Mouse (Mus musculus) neural tube, embryonic 11.5 days (tissue): ENCODE results near the gene Rpl27. TPM values are rescaled to one million over a fixed set of nuclear protein-coding genes. Genes with fewer than 3 reads are reported as not detected.
"Not testable (repeated sequence)": the region's sequence is repeated elsewhere in the genome, so short reads cannot be mapped to it uniquely, and the experiment has no call there.

ENCODE experiments used
- ATAC-seq: fragments of 200-750 bp; cut with Nextera tagmentation; 2 replicates; pipeline ENCODE4 v1.8.0; 2017; ENCODE audit warnings: moderate number of reproducible peaks, mild to moderate bottlenecking, moderate TSS enrichment, moderate library complexity; ENCODE audit not compliant: insufficient read depth, low FRiP score, low TSS enrichment
- DNase-seq: peaks from one replicate; pipeline ENCODE4 v3.0.0-alpha.2; 2015; ENCODE audit warnings: low spot score
- H3K27ac ChIP-seq: fragments of 300-500 bp; sonication (generic); 2 replicates; pipeline ENCODE4 v1.5.1; 2014; ENCODE audit warnings: low read depth, mild to moderate bottlenecking, low read length
- H3K27me3 ChIP-seq: fragments of 300-500 bp; sonication (generic); 2 replicates; pipeline ENCODE4 v1.6.1; 2014; ENCODE audit warnings: mild to moderate bottlenecking, low read length, mixed read lengths; ENCODE audit not compliant: control insufficient read depth, insufficient read depth
- H3K36me3 ChIP-seq: fragments of 300-500 bp; sonication (generic); 2 replicates; pipeline ENCODE4 v1.6.1; 2014; ENCODE audit warnings: mild to moderate bottlenecking, low read length, moderate library complexity, mixed read lengths; ENCODE audit not compliant: control insufficient read depth, insufficient read depth
- H3K4me1 ChIP-seq: fragments of 300-500 bp; sonication (generic); 2 replicates; pipeline ENCODE4 v1.6.1; 2014; ENCODE audit warnings: low read length, mixed read lengths; ENCODE audit not compliant: control insufficient read depth, insufficient read depth
- H3K4me2 ChIP-seq: fragments of 300-500 bp; sonication (generic); 2 replicates; pipeline ENCODE4 v1.6.1; 2014; ENCODE audit warnings: low read depth, mild to moderate bottlenecking, moderate library complexity
- H3K4me3 ChIP-seq: fragments of 300-500 bp; sonication (generic); 2 replicates; pipeline ENCODE4 v1.5.1; 2014; ENCODE audit warnings: low read depth, low read length
- H3K9ac ChIP-seq: fragments of 300-500 bp; sonication (generic); 2 replicates; pipeline ENCODE4 v1.6.1; 2014; ENCODE audit warnings: mild to moderate bottlenecking, low read length
- H3K9me3 ChIP-seq: fragments of 300-500 bp; sonication (generic); 2 replicates; pipeline ENCODE4 v1.6.1; 2016; ENCODE audit warnings: low read length; ENCODE audit not compliant: control insufficient read depth
- WGBS: fragments of 180-500 bp; shearing (Covaris S2); extraction: QIAGEN DNeasy Blood & Tissue Kit; methylation state at CpG from one replicate; pipeline ENCODE4 v1.1.7; 2014; 5-methylcytosine and 5-hydroxymethylcytosine counted together
- polyA plus RNA-seq: library from polyadenylated mRNA; unstranded; fragments of >200 nt; fragmentation: Nextera tagmentation; extraction: Ambion mirVana; gene quantifications from 2 replicates; pipeline ENCODE4 v1.2.1, GENCODE M21; 2014

Rpl27 gene
- polyA plus RNA-seq, 1 experiment from 2014 or later: 389 TPM

DNA sequence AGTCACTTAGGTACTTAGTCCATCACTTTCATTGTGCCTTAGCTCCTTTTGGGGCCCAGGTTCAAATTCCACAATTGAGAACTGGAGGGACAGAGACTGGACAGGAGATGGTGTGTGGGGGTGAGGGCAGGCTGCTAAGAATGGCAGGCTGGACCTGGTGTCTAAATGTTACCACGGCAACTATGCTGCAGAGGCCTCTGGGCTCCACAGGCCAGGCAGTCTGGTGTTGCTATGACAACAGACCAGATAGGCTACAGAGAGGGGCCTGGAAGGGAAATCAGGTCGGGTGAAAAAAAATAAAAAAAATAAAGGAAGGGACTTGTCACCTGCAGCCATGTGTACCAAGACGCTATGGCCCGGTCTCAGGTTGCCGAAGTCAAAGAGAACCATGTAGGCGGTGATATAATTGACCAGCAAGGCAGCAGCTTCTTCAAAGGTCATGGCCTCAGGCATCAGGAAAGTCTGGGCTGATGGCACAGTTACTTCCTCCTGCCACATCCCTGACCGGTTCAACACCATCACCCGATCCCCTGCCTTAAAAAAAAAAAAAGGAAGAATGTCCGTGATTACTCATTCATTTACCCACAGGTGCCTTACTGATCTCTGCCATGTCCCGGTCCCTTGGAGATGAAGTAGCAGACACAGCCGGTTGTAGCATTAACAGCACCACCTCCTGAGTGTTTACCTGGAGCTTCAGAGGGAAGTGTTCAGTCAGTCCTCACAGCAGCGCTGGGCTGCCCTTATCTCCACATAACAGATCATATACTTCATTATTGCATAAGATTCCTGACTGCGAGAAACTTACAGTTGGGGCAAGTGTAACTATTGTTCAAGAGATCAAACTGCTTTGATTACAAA, 20.7 kb downstream of the Rpl27 start:
- Histone ChIP-seq H3K27ac (no peak overlapping the region), H3K36me3 (peaks cover 4% of the 10 kb centered on the region; the same call in 1 of the 2 replicates), H3K9ac (no peak overlapping the region), H3K27me3 (no peaks in the 10 kb centered on the region), H3K9me3 (no peaks in the 10 kb centered on the region), H3K4me2 (peak overlapping the region; percentile 92), H3K4me1 (peaks cover 26% of the 10 kb centered on the region), H3K4me3 (no peak overlapping the region)
- DNase-seq: peak; percentile 50
- 0 out of 2 replicates have a peak, but pooled peaks have one; percentile 58 for ATAC-seq
- 37% methylated on average over 13 of the region's 13 CpGs for WGBS

DNA sequence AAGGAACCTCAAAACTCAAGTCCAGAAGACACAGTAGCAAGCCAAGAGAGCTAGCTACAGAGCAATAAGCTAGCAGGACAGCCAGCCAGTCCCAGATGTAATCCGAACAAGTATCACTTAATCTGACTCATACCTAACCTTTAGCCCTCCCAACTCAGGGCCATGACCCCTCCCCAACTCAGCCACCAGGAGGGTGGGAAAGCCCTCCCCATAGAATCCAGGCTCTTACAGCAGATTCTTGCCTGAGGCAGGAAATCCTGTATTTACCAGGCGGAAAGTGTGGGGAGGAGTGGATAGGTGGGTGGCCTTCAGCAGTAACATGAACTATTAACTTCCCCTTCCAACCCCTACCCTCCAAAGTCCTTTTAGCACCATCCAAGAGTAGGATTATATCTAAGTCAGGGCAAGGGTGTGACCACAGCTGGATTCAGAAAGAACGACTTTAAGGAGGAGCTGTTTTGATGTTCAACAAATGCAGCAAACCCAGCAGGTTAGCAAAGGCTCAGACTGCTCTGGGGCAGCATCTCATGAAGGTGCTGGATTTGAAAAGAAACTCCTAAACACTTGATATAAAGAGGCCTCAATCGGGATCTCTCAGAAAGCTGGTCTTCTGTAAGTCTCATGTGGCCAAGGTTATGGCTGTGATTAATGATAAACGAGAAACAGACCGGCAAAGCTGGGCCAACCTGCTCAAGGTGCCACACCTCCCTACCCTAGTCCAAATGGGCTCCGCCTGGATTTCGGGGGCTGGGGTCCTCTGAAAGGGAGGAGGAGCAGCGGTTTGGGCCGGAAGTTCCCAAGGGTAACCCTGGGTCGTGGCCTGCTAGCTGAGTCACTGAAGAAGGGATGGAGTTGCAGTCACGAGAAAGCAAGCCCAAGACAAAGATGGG, 22.4 kb downstream of the Rpl27 start, which contains the start of gene Rnd2:
Gene Rnd2, plus strand, starts transcription at position 789 of the 890 bp plus-strand sequence.
- Histone ChIP-seq H3K4me1 (peaks cover 33% of the 10 kb centered on the region), H3K9ac (peak within 1 kb of the TSS; percentile 72)

GRCm38 (mm10) chr11:101465101-101465868, 23.2 kb downstream of the Rpl27 start:
- WGBS: under 1% methylated on average over 51 of the region's 51 CpGs
- H3K36me3 ChIP-seq: peaks cover 2% of the 10 kb centered on the region; the same call in 1 of the 2 replicates
- ATAC-seq (0 out of 2 replicates have a peak, but pooled peaks have one; percentile 15), DNase-seq (peak; percentile 69)
- H3K27me3 ChIP-seq: no peaks in the 10 kb centered on the region
- no peaks in the 10 kb centered on the region for H3K9me3 ChIP-seq
- peak overlapping the region; percentile 83 for H3K4me3 ChIP-seq
- peak overlapping the region; percentile 92 for H3K4me2 ChIP-seq
- H3K27ac ChIP-seq: peak overlapping the region; percentile 73
- peaks cover 36% of the 10 kb centered on the region for H3K4me1 ChIP-seq
- H3K9ac ChIP-seq: peak overlapping the region; percentile 72

More for the DNA sequence above, 22.4 kb downstream of the Rpl27 start, which contains the start of gene Rnd2:
- WGBS: 12% methylated on average over 12 of the region's 12 CpGs
- H3K4me2 ChIP-seq: peak within 1 kb of the TSS; percentile 92
- H3K9me3 ChIP-seq: no peaks in the 10 kb centered on the region
- H3K4me3 ChIP-seq: peak within 1 kb of the TSS; percentile 83
- H3K36me3 ChIP-seq: peaks cover 4% of the 10 kb centered on the region; the same call in 1 of the 2 replicates
- ATAC-seq (no peak), DNase-seq (peak; percentile 22)
- H3K27ac ChIP-seq: peak within 1 kb of the TSS; percentile 73
- H3K27me3 ChIP-seq: no peaks in the 10 kb centered on the region

- Histone ChIP-seq H3K27ac (peak within 1 kb of the TSS; percentile 73), H3K36me3 (peaks cover 2% of the 10 kb centered on the region), H3K9ac (peak within 1 kb of the TSS; percentile 72), H3K27me3 (no peaks in the 10 kb centered on the region), H3K9me3 (no peaks in the 10 kb centered on the region), H3K4me3 (peak within 1 kb of the TSS; percentile 83), H3K4me1 (peaks cover 37% of the 10 kb centered on the region), H3K4me2 (peak within 1 kb of the TSS; percentile 92)
- peak; percentile 75 for DNase-seq
- ATAC-seq: peak; percentile 24; the same call in 1 of the 2 replicates
- 1% methylated on average over 57 of the region's 60 CpGs for WGBS
Measured at GRCm38 (mm10) chr11:101465869-101466551, 23.9 kb downstream of the Rpl27 start, which contains the start of gene Vat1. Gene Vat1, minus strand, starts transcription at chr11:101466230.

- 64% methylated on average over 5 of the region's 5 CpGs for WGBS
- H3K9ac ChIP-seq, ATAC-seq, DNase-seq, H3K9me3 ChIP-seq, H3K27ac ChIP-seq, H3K36me3 ChIP-seq, H3K27me3 ChIP-seq: not testable (repeated sequence)
- peak overlapping the region; percentile 83; the same call in 1 of the 2 replicates for H3K4me3 ChIP-seq
- H3K4me2 ChIP-seq: peak overlapping the region; percentile 92
- peaks cover 38% of the 10 kb centered on the region for H3K4me1 ChIP-seq
Measured at GRCm38 (mm10) chr11:101466552-101466950, 24.5 kb downstream of the Rpl27 start.

DNA sequence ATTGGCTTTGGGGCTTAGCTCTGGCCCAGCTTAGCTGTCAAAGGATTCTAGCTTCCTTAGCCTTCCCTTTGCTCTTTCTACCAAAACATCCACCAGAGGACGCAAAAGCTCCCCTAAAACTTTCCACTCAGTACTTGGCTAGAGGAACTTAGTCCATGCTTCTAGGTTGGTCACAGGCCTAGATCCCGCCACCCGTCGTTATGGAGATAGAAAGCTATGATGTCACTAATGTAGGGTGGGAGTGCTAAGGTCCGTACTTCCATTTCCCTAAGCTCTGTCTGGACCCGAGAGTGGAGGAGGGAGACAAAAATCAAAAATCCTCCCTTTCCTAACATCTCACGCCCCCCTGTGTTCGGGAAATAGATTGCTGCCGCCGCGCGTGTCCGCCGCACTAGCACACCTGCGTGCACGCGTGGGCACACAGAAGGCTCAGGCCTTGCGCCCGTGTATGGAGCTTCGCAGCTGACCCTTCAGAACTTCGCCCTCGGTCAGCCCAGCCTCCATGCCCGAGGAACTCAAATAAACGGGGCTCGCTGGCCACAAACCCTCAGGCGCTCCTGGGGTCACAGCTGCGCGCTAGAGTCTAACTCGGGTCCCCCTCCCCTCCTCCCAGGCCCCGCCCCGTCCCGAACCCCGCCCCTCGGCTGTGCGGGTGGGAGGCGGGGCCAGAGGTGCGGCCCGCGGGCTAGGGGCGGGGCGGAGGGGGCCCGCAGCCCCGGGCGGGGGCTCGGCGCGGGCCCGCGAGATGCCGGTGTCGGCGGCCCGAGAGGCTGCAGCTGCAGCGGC, 25.6 kb downstream of the Rpl27 start:
- Histone ChIP-seq H3K4me3 (peak overlapping the region; percentile 80), H3K36me3 (peaks cover 2% of the 10 kb centered on the region), H3K4me2 (peak overlapping the region; percentile 85), H3K4me1 (peaks cover 30% of the 10 kb centered on the region), H3K27ac (peak overlapping the region; percentile 80), H3K9ac (peak overlapping the region; percentile 86), H3K9me3 (no peaks in the 10 kb centered on the region), H3K27me3 (no peaks in the 10 kb centered on the region)
- DNase-seq (peak; percentile 92), ATAC-seq (peak; percentile 55)
- WGBS: under 1% methylated on average over 48 of the region's 54 CpGs

DNA sequence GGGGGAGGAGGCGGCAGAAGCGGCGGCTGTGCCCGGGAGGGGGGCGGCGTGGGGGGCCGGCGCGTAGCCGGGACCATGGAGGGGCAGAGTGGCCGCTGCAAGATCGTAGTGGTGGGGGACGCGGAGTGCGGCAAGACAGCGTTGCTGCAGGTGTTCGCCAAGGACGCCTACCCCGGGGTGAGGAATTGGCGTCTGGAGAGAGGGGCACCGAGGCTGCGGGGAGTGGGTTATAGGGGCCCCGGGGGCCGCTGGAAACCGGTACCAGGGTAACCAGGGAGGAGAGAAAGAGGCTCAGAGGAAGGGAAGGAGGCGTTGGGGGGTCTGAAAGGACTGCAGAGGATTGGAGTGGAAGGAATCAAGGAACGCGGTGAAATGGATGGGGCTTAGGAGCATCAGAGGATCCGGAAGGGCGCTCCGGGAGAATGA, 26.2 kb downstream of the Rpl27 start:
- peak overlapping the region; percentile 85 for H3K4me2 ChIP-seq
- H3K27me3 ChIP-seq: no peaks in the 10 kb centered on the region
- WGBS: under 1% methylated on average over 28 of the region's 31 CpGs
- peaks cover 2% of the 10 kb centered on the region for H3K36me3 ChIP-seq
- peaks cover 25% of the 10 kb centered on the region for H3K4me1 ChIP-seq
- H3K27ac ChIP-seq: peak overlapping the region; percentile 80
- no peaks in the 10 kb centered on the region for H3K9me3 ChIP-seq
- H3K4me3 ChIP-seq: peak overlapping the region; percentile 80
- H3K9ac ChIP-seq: peak overlapping the region; percentile 86
- ATAC-seq (no peak; the same call in 1 of the 2 replicates), DNase-seq (no peak)
